Mouse (Mus musculus): ENCODE results near the gene Rasgrf1.

GRCm38 (mm10) chr9:89968836-89969450, 59.2 kb downstream of the Rasgrf1 start:
- TF ChIP-seq CTCF (conservative IDR thresholded peaks at IDR 0.05; ENCODE audit: insufficient read depth, insufficient read length, low read depth, low read length) (peak; percentile 26; the same call in 1 of the 2 replicates), POLR2A (IDR thresholded peaks at IDR 0.05; ENCODE audit: low read depth, low read length) (no peak)

All from kidney, adult 2 months (tissue).